Mouse (Mus musculus) layer of hippocampus, postnatal 25 days (tissue): Measurements from ENCODE around the gene Pigz. TPM values are rescaled to one million over a fixed set of nuclear protein-coding genes. Genes with fewer than 3 reads are reported as not detected.
"Not testable (repeated sequence)": the region's sequence is repeated elsewhere in the genome, so short reads cannot be mapped to it uniquely, and the experiment has no call there.

Experiments
- DNase-seq, 2 experiments: peaks; one replicate each; pipeline ENCODE4 v3.0.0; 2022; ENCODE audit warnings: mixed read lengths in 2 of 2, low spot score in 1 of 2; ENCODE audit errors: extremely low spot score in 1 of 2
- total RNA-seq, 2 experiments: library from RNA; stranded (reverse); gene quantifications; 2 replicates each; pipeline ENCODE4 v1.2.3; 2021

Pigz gene
- total RNA-seq, 2 experiments from 2014 or later: 15.4 to 20.9 TPM

GRCm38 (mm10) chr16:31927412-31927811, 6.2 kb upstream of the Pigz start:
- DNase-seq: no peak

- no peak for DNase-seq
These were observed 2.3 kb upstream of the Pigz start for GRCm38 (mm10) chr16:31931330-31931729.

GRCm38 (mm10) chr16:31932255-31932654, 1.4 kb upstream of the Pigz start:
- DNase-seq: no peak

- DNase-seq: peak; percentile 78 to 80
These were observed 582 bp upstream of the Pigz start for GRCm38 (mm10) chr16:31932840-31933697.

GRCm38 (mm10) chr16:31934550-31935010, 929 bp downstream of the Pigz start:
- no peak for DNase-seq

GRCm38 (mm10) chr16:31935091-31935979, 1.7 kb downstream of the Pigz start:
- DNase-seq: no peak

- no peak for DNase-seq
These were observed 2.9 kb downstream of the Pigz start for GRCm38 (mm10) chr16:31936568-31936967.

- DNase-seq: no peak
These were observed 5.2 kb downstream of the Pigz start for GRCm38 (mm10) chr16:31938856-31939255.

DNA sequence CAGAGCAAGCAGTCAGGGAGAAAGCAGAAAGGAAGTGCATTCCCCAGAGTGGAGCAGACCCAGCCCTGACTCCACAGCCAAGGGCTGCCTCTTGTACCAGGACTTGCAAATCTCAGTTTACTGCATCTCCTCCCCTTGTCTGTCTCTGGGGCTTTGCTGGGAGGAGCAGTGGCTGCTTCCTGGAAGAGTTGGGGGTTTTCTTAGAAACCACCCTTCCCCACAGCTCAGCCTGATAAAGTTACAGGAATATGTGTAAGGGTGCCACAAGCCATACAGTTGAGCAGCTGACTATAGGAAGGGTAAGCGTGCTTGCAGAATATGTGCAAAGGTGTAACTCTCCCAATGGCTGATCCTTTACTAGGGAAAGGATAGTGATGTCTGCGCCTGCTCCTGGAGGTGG, 6.9 kb downstream of the Pigz start:
- no peak for DNase-seq

DNA sequence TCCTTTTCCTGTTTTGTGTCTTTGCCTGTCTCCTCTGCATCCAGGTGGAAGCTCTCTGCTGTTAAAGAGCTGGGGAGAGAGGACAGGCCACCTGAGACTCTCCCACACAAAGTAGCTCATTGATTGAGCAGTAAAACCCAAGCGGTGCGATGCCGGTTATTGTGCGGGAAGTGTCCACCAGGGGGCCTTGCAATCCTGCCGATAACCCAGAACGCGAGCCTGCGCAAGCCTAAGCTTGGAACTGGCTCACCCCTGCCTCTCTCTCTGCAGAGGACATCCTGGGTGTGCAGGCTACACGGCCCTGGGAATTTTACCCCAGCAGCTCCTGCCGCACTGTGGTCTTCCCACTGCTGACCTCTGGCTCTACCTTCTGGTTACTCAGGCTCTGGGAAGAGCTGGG, 10.3 kb downstream of the Pigz start:
- peak; percentile 67 to 85 for DNase-seq

DNA sequence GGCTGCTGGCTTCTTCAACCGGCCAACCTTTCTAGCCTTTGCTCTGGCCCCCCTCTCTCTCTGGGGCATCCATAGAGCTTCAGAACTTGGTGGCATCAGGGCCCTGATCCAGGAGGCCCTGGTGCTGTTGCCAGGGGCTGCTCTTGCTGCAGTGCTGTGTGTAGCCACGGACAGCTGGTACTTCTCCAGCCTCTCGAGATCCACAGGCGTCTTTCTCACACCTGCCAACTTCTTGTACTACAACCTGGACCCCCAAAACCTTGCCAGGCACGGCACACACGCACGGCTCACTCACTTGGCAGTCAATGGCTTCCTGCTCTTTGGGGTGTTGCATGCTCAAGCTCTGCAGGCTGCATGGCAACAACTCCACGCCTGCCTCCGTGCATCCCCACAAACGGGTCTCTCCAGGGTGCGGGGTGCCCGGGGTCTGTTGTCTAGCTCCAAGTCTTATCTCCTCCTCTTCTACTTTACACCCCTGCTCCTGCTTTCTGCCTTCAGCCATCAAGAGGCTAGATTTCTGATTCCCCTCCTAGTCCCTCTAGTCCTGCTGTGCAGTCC, 11.1 kb downstream of the Pigz start:
- no peak for DNase-seq

- no peak for DNase-seq
These were observed 11.7 kb downstream of the Pigz start for GRCm38 (mm10) chr16:31945372-31945771.

DNA sequence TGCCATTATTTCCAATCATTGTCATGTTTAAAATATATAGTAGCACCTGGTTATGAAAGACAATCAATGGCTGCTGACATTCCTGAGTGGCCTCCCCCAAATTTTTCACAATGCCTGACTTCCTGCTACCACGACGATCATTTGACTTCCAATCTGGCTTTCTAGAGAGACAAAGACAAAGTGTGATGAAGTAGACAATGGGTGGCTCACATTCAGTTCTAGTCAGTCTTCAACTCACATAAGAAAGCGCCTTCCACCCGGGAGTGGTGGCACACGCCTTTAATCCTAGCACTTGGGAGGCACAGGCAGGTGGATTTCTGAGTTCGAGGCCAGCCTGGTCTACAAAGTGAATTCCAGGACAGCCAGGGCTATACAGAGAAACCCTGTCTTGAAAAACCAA, 12.3 kb downstream of the Pigz start:
- DNase-seq: not testable (repeated sequence)

DNA sequence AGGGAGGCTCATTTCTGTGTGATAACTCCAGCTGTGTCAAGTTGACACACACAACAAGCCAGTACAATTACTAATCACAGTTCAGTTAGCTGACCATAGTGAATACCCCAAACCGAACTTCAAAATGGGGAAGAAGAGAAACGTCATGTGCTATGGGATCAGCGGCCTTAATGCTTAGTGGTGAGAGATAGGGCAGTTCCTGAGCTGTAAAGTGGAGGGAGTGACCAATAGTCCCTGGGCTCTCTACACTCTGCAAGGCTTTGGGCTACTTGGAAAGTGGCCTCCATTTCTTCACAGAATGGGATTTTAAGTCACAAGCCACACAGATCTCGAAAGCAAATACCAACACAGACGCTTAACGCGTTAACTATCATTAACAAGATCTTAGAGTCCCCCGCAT, 13.7 kb downstream of the Pigz start:
- DNase-seq: no peak

DNA sequence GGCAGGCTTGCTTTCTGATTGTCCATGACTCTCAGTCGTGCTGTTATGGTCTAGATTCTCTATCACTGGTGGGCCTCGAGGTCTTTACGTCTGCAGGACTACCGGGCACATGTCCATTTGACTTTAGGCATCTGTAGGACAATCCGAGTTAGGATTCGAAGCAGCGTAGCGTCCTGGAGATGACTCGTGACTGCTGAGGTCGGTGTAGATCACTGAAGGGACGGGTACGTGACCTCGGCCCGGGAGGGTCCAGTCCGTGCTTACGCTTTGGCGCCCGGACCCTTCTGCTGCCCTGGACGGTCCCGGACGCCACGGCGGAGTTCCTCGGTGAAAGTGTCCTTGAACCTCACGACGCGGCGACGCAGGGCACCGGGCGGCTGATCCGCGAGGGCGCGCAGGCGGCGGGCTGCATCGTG, 14.3 kb downstream of the Pigz start:
- no peak for DNase-seq

DNA sequence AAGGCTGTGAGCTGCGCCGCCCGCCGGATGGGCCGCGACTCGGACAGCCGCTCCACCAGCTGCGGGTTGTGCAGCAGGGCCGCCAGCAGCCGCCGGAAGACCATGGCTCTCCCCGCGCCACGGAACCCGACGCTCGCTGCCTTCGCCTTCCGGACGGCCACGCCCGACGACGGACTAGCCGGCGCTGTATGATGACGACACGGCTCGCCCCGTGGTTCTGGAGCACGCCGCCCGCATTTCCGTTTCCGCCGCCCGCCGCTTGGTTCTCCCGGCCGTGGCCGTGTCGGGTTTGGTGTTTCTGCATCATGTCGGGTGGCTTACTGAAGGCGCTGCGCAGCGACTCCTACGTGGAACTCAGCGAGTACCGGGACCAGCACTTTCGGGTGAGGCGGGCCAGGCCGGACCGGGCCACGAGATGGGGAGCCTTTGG, 14.7 kb downstream of the Pigz start, which contains the start of the genes 0610012G03Rik and Ncbp2:
TSS of gene 0610012G03Rik (minus strand) at position 150 of the 430 bp plus-strand sequence.
TSS of gene Ncbp2 (plus strand) at position 169 of the 430 bp plus-strand sequence.
- peak; percentile 96 to 97 for DNase-seq

DNA sequence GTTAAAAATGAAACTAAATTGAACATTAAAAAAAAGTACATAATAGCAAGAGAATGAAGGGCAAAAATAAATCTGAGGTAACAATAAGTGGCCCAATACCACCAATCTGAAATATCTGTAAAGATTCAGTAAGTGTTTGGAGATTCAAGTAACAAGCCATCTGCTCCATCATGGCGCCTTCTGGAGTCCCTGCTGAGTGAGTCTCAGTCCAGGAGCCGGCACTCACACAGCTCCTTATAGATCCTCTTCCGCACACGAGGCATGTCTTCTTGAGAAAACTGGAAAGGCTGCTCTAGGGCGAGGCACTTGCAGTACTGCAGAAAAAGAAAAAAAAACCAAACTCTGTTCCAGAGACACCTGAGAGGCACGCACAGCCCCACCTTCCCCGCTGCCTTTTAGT, 29.6 kb downstream of the Pigz start:
- no peak for DNase-seq

DNA sequence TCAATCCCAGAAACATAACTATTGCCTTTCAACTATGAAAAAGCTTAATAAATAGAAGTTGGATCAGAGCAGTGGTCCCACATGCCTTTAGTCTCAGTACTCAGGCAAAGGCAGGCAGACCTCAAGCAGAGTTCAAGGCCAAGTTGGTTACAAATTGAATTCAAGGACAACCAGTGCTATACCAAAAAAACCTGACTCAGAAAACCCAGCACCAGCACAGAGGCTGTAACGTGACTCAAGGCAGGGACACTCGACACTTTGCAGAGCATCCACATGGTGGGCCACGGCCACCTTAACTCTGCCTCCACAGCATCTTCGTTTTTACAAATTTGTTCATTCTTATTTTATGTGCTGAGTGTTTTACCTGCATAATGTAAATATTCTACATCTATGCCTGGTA, 41.6 kb downstream of the Pigz start:
- no peak for DNase-seq

DNA sequence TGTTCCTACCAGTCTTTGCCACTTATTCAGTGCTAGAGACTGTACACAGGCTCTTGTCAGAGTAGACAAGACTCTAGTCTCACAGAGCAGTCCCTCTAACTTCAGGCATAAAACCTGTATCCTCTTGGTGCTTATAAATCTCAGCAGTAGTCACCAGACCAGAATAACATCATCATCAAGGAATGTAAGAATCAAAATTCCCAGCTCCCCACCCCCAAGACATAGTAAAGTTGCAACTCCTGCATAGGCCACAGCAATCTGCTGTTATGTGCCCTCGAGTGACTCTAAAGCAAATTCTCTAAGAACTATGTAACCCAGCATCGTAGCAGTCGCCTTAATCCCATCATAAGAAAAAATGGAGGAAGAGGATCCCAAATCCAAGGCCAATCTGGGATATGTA, 45.9 kb downstream of the Pigz start:
- no peak for DNase-seq

DNA sequence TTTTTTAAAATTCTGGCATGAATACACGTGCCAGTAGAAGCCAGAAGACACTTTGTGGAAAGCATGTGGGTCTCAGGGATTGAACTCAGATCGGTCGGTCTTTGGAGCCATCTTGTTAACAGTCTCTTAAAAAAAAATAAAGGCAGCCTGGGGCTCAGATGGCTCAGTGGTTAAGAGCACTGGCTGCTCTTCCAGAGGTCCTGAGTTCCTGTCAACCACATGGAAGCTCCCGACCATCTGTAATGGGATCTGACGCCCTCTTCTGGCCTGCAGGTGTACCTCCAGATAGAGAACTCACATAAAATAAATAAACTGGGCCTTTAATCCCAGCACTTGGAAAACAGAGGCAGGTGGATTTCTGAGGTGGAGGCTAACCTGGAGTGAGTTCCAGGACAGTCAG, 47.3 kb downstream of the Pigz start:
- no peak for DNase-seq

- DNase-seq: no peak
These were observed 58.4 kb downstream of the Pigz start for GRCm38 (mm10) chr16:31992039-31992438.
